Mouse (Mus musculus) CH12.LX (cell line): ENCODE measurements around the gene Nt5c1a.

Source experiments
- CTCF ChIP-seq, 2 experiments: IDR thresholded peaks in 1 of 2; conservative IDR thresholded peaks in 1 of 2; 2 replicates each; pipeline ENCODE4 v1.5.1; 2011 to 2012; ENCODE audit warnings: low read depth in 2 of 2, low read length in 2 of 2, improper control_type of control experiment in 1 of 2, inconsistent platforms in 1 of 2, mild to moderate bottlenecking in 1 of 2, moderate library complexity in 1 of 2
- JUN ChIP-seq: IDR thresholded peaks from 2 replicates; pipeline ENCODE4 v1.6.1; 2011; ENCODE audit warnings: low read depth, mild to moderate bottlenecking, low read length, improper control_type of control experiment, moderate library complexity; ENCODE audit not compliant: insufficient read depth
- MAFK ChIP-seq: IDR thresholded peaks from 2 replicates; pipeline ENCODE4 v1.6.1; 2011; ENCODE audit warnings: low read length, improper control_type of control experiment; ENCODE audit not compliant: insufficient replicate concordance
- MAX ChIP-seq: IDR thresholded peaks from 2 replicates; pipeline ENCODE4 v1.6.1; 2011; ENCODE audit warnings: low read length, improper control_type of control experiment
- MAZ ChIP-seq: IDR thresholded peaks from 2 replicates; pipeline ENCODE4 v1.6.1; 2012; ENCODE audit warnings: low read depth, mild to moderate bottlenecking, inconsistent platforms, low read length, improper control_type of control experiment, moderate library complexity
- MXI1 ChIP-seq: IDR thresholded peaks from 2 replicates; pipeline ENCODE4 v1.6.1; 2011; ENCODE audit warnings: mild to moderate bottlenecking, low read depth, low read length, improper control_type of control experiment
- MYC ChIP-seq: IDR thresholded peaks from 2 replicates; pipeline ENCODE4 v1.6.1; 2011; ENCODE audit warnings: low read depth, mild to moderate bottlenecking, improper control_type of control experiment, low read length

DNA sequence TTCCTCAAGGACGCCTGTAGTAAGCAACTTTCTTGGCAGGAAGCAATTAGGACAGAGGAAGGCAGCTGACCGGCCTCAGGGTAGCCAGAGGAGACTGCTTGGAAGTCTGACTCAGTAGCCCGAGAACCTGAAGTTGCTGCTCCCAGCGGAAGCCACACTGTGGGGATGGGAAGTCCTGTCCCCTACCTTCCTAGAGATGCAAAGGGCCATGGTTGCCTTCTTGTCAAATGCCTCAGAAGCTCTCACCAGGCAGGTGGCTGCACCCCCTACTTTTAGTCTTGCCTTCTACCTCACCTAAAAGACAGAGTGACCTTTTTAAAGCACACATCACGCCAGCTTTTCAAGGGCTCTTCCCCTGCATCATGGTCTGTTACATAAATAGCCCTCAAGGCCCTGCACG is 4.6 kb upstream of the Nt5c1a start:
- TF ChIP-seq MAX (no peak), JUN (no peak), MAZ (no peak), CTCF (conservative IDR thresholded peaks at IDR 0.05 in 1 of 2, IDR thresholded peaks at IDR 0.05 in 1 of 2; ENCODE audit: low read depth in 2 of 2, low read length in 2 of 2) (no peak), MXI1 (no peak), MAFK (no peak), MYC (no peak)
